Comparison of ENCODE assay signal across 8 mouse cellular contexts in genomic region chr5:100039602-100040142, GRCm38 (mm10). TPM values are rescaled to one million over a fixed set of nuclear protein-coding genes. Genes with fewer than 3 reads are reported as not detected.
DNase-seq lines count a peak whose midpoint lies in the region; ATAC-seq and TF ChIP-seq lines count a peak whose summit lies in the region.

TSS of gene Hnrnpdl (minus strand) at chr5:100039664.
TSS of gene Enoph1 (plus strand) at chr5:100039985.

- TF ChIP-seq EP300 in heart, adult 2 months (IDR thresholded peaks at IDR 0.05; ENCODE audit: insufficient read depth, low read depth, low read length), result no peak

- 0% methylated on average over 52 of the region's 57 CpGs for WGBS in embryonic facial prominence, embryonic 13.5 days
- under 1% methylated on average over 57 of the region's 57 CpGs for WGBS in heart, adult 2 months
- under 1% methylated on average over 41 of the region's 57 CpGs for WGBS in limb, embryonic 14.5 days
- WGBS in midbrain, postnatal 0 days, result under 1% methylated on average over 44 of the region's 57 CpGs

- intact Hi-C loops in heart, adult 2 months (cut with DNase I), result loop anchor here (1.0 to 10.0 kb wide), 4 partner anchors 61 to 785 kb away; partner anchors contain the start of gene Hnrnpd

- peak within 1 kb of the TSS; percentile 99 for H3K27ac ChIP-seq in embryonic facial prominence, embryonic 13.5 days
- H3K27ac ChIP-seq in heart, adult 2 months, result peak within 1 kb of the TSS; percentile 99
- peak within 1 kb of the TSS; percentile 95 for H3K27ac ChIP-seq in limb, embryonic 14.5 days (replicated peaks; ENCODE audit: low read depth, low read length)
- peak within 1 kb of the TSS; percentile 100 for H3K27ac ChIP-seq in midbrain, postnatal 0 days (ENCODE audit: low read depth, low read length)

- no peaks in the 10 kb centered on the region for H3K27me3 ChIP-seq in embryonic facial prominence, embryonic 13.5 days
- no peaks in the 10 kb centered on the region for H3K27me3 ChIP-seq in heart, adult 2 months (ENCODE audit: control insufficient read depth, insufficient read depth, low read length)
- no peaks in the 10 kb centered on the region for H3K27me3 ChIP-seq in limb, embryonic 14.5 days (ENCODE audit: control insufficient read depth, insufficient read depth, low read length)
- no peaks in the 10 kb centered on the region for H3K27me3 ChIP-seq in midbrain, postnatal 0 days (ENCODE audit: insufficient read depth, low read length)

- H3K4me2 ChIP-seq in embryonic facial prominence, embryonic 13.5 days, result peak within 1 kb of the TSS; percentile 95
- peak within 1 kb of the TSS; percentile 94 for H3K4me2 ChIP-seq in limb, embryonic 14.5 days (replicated peaks; ENCODE audit: low read depth, low read length, severe bottlenecking)
- peak within 1 kb of the TSS; percentile 81 for H3K4me2 ChIP-seq in midbrain, postnatal 0 days (ENCODE audit: low read depth, low read length, poor library complexity, severe bottlenecking)

- no peaks in the 10 kb centered on the region for H3K9me3 ChIP-seq in embryonic facial prominence, embryonic 13.5 days
- H3K9me3 ChIP-seq in limb, embryonic 14.5 days (ENCODE audit: control insufficient read depth, low read length), result no peaks in the 10 kb centered on the region
- H3K9me3 ChIP-seq in midbrain, postnatal 0 days (ENCODE audit: low read length), result no peaks in the 10 kb centered on the region

- H3K9ac ChIP-seq in embryonic facial prominence, embryonic 13.5 days, result peak within 1 kb of the TSS; percentile 99
- H3K9ac ChIP-seq in heart, adult 2 months (ENCODE audit: low read depth, low read length), result peak within 1 kb of the TSS; percentile 96
- peak within 1 kb of the TSS; percentile 99 for H3K9ac ChIP-seq in limb, embryonic 14.5 days (ENCODE audit: low read depth, low read length, severe bottlenecking)
- peak within 1 kb of the TSS; percentile 91 for H3K9ac ChIP-seq in midbrain, postnatal 0 days (replicated peaks; ENCODE audit: low read length, poor library complexity, severe bottlenecking)

- H3K36me3 ChIP-seq in embryonic facial prominence, embryonic 13.5 days, result peaks cover 21% of the 10 kb centered on the region
- peaks cover 20% of the 10 kb centered on the region for H3K36me3 ChIP-seq in heart, adult 2 months (ENCODE audit: control insufficient read depth, insufficient read depth, low read length)
- peaks cover 30% of the 10 kb centered on the region for H3K36me3 ChIP-seq in limb, embryonic 14.5 days (ENCODE audit: control insufficient read depth, insufficient read depth, low read length)
- no peaks in the 10 kb centered on the region; the same call in 1 of the 2 replicates for H3K36me3 ChIP-seq in midbrain, postnatal 0 days (ENCODE audit: insufficient read depth, low read length)

- peak; percentile 34 for TF ChIP-seq CTCF in heart, adult 2 months (IDR thresholded peaks at IDR 0.05)
- TF ChIP-seq CTCF in midbrain, postnatal 0 days (IDR thresholded peaks at IDR 0.05), result peak; percentile 13; the same call in 1 of the 2 replicates

- peak; percentile 94 for DNase-seq in 3134 (ENCODE audit: extremely low read depth, insufficient read length, low spot score)
- peak; percentile 94 to 96 for DNase-seq in adrenal gland, postnatal 36 days
- DNase-seq in heart, adult 2 months, result peak; percentile 95 to 96
- DNase-seq in kidney, adult 9 months, result peak; percentile 95
- DNase-seq in limb, embryonic 14.5 days (ENCODE audit: low spot score), result peak; percentile 94
- peak; percentile 97 for DNase-seq in midbrain, postnatal 0 days (ENCODE audit: low spot score)
- DNase-seq in spleen, postnatal 14 days (ENCODE audit: low spot score in 2 of 2), result peak; percentile 83 to 89

- ATAC-seq in embryonic facial prominence, embryonic 13.5 days (ENCODE audit: insufficient number of reproducible peaks, insufficient read depth, low FRiP score, low TSS enrichment, low read depth), result peak; percentile 87
- peak; percentile 89 for ATAC-seq in limb, embryonic 14.5 days (ENCODE audit: low FRiP score, low read depth)
- peak; percentile 89 for ATAC-seq in midbrain, postnatal 0 days (ENCODE audit: low FRiP score)

- peaks cover 8% of the 10 kb centered on the region for H3K79me2 ChIP-seq in heart, adult 2 months (replicated peaks; ENCODE audit: control insufficient read depth, insufficient read depth, low read length)

- H3K4me3 ChIP-seq in embryonic facial prominence, embryonic 13.5 days, result peak within 1 kb of the TSS; percentile 90
- peak within 1 kb of the TSS; percentile 98 for H3K4me3 ChIP-seq in heart, adult 2 months
- peak within 1 kb of the TSS; percentile 69 for H3K4me3 ChIP-seq in limb, embryonic 14.5 days (replicated peaks; ENCODE audit: low read length)
- peak within 1 kb of the TSS; percentile 62 for H3K4me3 ChIP-seq in midbrain, postnatal 0 days (ENCODE audit: low read depth, low read length)

- H3K4me1 ChIP-seq in embryonic facial prominence, embryonic 13.5 days, result peaks cover 39% of the 10 kb centered on the region
- H3K4me1 ChIP-seq in heart, adult 2 months (ENCODE audit: control insufficient read depth, insufficient read depth, low read length), result peaks cover 3% of the 10 kb centered on the region
- peaks cover 16% of the 10 kb centered on the region for H3K4me1 ChIP-seq in limb, embryonic 14.5 days (ENCODE audit: control insufficient read depth, insufficient read depth, low read length)
- H3K4me1 ChIP-seq in midbrain, postnatal 0 days (ENCODE audit: insufficient read depth, low read length), result peaks cover 8% of the 10 kb centered on the region; the same call in 1 of the 2 replicates

- TF ChIP-seq POLR2A in heart, adult 2 months (IDR thresholded peaks at IDR 0.05; ENCODE audit: insufficient read depth, low read depth, low read length), result peak; percentile 70; the same call in 1 of the 2 replicates
- TF ChIP-seq POLR2A in limb, embryonic 14.5 days (IDR thresholded peaks at IDR 0.05; ENCODE audit: borderline replicate concordance, extremely low read depth, insufficient read depth, insufficient read length), result 0 out of 2 replicates have a peak, but pooled peaks have one; percentile 52

RNA-seq across cellular contexts. Expression of gene Hnrnpdl, which starts in this region (rescaled TPM):
- total RNA-seq in adrenal gland, postnatal 36 days (2021), result 100 to 1,000 TPM; 109 to 118 TPM
- polyA plus RNA-seq in embryonic facial prominence, embryonic 13.5 days (2015; fragmentation: Nextera tagmentation; extraction: Ambion mirVana), result 213 and 218 TPM in 2 replicates
- total RNA-seq in heart, adult 2 months (2021), result 10 to 100 TPM; 57.1 to 57.3 TPM
- 44.1 and 69.7 TPM in 2 replicates for polyA plus RNA-seq in heart, adult 2 months (2012; rRNA removed)
- 420 and 454 TPM in 2 replicates for polyA plus RNA-seq in limb, embryonic 14.5 days (2012; rRNA removed)
- polyA plus RNA-seq in limb, embryonic 14.5 days (2014; fragmentation: Nextera tagmentation; extraction: Ambion mirVana), result 184 and 200 TPM in 2 replicates
- total RNA-seq in midbrain, postnatal 0 days (2014; rRNA removed), result 145 and 171 TPM in 2 replicates
- polyA plus RNA-seq in midbrain, postnatal 0 days (2015; fragmentation: Nextera tagmentation; extraction: Ambion mirVana), result 203 and 214 TPM in 2 replicates

RNA-seq across cellular contexts. Expression of gene Enoph1, which starts in this region (rescaled TPM):
- 10 to 100 TPM; 33.2 to 36.6 TPM for total RNA-seq in adrenal gland, postnatal 36 days (2021)
- 46.1 and 49.0 TPM in 2 replicates for polyA plus RNA-seq in embryonic facial prominence, embryonic 13.5 days (2015; fragmentation: Nextera tagmentation; extraction: Ambion mirVana)
- 1 to 10 TPM; 8.4 to 8.8 TPM for total RNA-seq in heart, adult 2 months (2021)
- 12.6 and 13.3 TPM in 2 replicates for polyA plus RNA-seq in heart, adult 2 months (2012; rRNA removed)
- 50.5 and 52.1 TPM in 2 replicates for polyA plus RNA-seq in limb, embryonic 14.5 days (2012; rRNA removed)
- polyA plus RNA-seq in limb, embryonic 14.5 days (2014; fragmentation: Nextera tagmentation; extraction: Ambion mirVana), result 39.1 and 42.8 TPM in 2 replicates
- 50.0 and 54.7 TPM in 2 replicates for total RNA-seq in midbrain, postnatal 0 days (2014; rRNA removed)
- polyA plus RNA-seq in midbrain, postnatal 0 days (2015; fragmentation: Nextera tagmentation; extraction: Ambion mirVana), result 55.0 and 56.3 TPM in 2 replicates

Comparison
In these comparisons a context has a peak if more than half of its experiments do, and no peak if none do; other contexts are left out.
1. Peak in every context shown above with its lines: DNase-seq, ATAC-seq, H3K4me3 ChIP-seq and H3K27ac ChIP-seq.